Mouse (Mus musculus) heart, adult 2 months (tissue): ENCODE measurements around the gene Zfp454.

Source experiments
- CTCF ChIP-seq: fragments of 200-600 bp; IDR thresholded peaks from 2 replicates; pipeline ENCODE4 v1.8.1; 2022; ENCODE audit warnings: antibody characterized with exemption, mild to moderate bottlenecking, moderate library complexity
- EP300 ChIP-seq: fragments of 200-500 bp; IDR thresholded peaks from 2 replicates; pipeline ENCODE4 v1.6.1; 2011; ENCODE audit warnings: low read depth, low read length, control low read depth; ENCODE audit not compliant: insufficient read depth
- POLR2A ChIP-seq: fragments of 200-500 bp; IDR thresholded peaks from 2 replicates; pipeline ENCODE4 v1.6.1; 2011; ENCODE audit warnings: mild to moderate bottlenecking, low read depth, low read length, control low read depth; ENCODE audit not compliant: insufficient read depth

DNA sequence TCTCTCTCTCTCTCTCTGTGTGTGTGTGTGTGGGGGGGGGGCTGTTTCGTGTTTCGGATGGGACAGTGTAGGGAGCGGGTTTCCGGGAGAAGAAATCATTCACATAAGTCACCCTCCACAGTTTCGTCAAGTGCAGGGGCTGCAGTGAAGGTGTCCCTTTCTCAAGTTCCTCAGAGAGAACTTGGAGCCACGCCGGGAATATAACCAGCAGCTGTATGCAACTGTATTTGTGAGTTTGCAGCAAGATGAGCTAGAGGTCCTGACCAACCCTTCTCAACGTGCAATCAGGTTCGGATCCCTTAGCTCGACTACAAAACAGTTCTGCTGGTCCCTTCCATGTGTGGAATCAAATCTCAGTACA is 538 bp downstream of the Zfp454 start:
- TF ChIP-seq EP300 (no peak), CTCF (no peak), POLR2A (no peak)
